Mouse (Mus musculus) 3T3-L1 (cell line): ENCODE measurements at regions not wholly inside any gene's neighbourhood (a gene's known extent, or its start where the extent isn't known, plus 50 kb on each side); places are given as distances from the start of the nearest gene placed in this dataset.
A peak's percentile ranks its signal among the peaks of the same experiment; 100 is the strongest.
"Not testable (repeated sequence)": the region's sequence is repeated elsewhere in the genome, so short reads cannot be mapped to it uniquely, and the experiment has no call there.

Experiments used
- DNase-seq: peaks from one replicate; pipeline ENCODE4 v3.0.0-alpha.2; 2015; ENCODE audit warnings: low read depth, low spot score

DNA sequence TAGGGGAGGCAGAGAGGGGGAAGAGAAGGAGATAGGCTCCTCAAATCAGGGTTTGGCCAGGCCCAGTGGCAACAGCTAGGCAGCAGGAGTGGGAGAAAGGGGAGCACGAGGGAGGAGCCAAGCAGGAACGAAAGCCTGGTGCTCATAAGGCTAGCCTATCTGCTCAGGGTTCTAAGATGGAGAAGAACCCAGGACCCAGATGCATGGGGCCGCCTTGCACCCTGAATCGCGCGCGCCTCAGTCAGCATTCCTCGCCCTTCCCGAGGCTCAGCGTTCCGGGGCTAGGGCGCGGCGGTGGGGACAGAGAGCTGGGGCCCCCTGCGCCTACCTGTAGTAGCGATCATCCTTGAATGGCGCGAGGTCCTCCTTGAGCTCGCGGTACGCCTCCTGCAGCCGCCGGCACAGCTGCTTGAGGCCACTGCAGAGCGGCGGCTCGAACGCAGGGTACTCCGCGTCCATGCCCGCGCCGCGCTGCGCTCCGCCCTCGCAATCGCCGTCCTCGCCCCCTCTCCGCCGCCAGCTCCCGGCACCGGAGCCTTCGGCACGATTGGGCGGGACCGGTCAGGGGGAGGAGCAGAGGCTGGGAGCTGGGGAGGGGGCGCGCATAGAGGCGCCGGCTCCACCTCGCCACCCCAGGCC lies 60.1 kb downstream of the Dynlt1b start:
- not testable (repeated sequence) for DNase-seq

DNA sequence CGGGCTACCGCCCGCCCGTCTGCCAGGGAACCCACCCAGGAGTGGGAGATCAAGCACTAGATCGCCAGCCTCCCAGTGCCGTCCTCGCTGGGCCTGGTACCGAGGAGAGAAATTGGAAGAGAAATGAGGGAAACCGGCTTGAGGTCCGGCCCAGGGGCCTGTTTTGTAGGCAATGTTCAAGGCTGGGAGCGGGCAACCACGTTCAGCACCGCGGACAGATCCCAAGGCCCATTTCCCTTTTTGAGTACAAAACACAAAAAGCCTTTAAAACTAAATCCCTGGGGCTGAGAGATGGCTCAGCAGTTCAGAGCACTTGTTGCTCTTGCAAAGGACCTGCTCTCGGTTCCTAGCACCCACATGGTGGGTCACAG lies 60.6 kb downstream of the Dynlt1b start:
- not testable (repeated sequence) for DNase-seq

DNA sequence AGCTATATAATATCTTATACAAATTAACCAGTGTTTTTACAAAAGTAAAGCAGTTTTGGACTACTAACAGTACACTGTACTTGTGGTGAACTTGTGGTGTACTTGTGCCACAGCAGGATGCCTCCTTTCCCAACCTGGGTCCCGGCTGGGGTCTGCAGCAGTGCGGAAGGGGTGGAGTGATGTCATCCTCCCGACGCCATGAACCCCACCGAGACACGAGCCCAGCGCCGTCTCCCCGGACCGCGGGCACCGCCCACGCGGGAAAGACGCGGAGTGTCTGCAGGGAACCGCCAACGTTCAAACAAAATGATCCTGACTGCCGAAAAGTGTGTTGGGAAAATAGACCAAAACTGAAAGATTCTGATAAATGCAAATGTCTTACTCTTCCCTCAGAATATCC lies 62.6 kb downstream of the Dynlt1b start:
- not testable (repeated sequence) for DNase-seq

- not testable (repeated sequence) for DNase-seq
Observed at GRCm38 (mm10) chr17:6492950-6493349, 63.0 kb downstream of the Dynlt1b start.

- not testable (repeated sequence) for DNase-seq
Observed at GRCm38 (mm10) chr17:6496491-6496890, 66.6 kb downstream of the Dynlt1b start.

DNA sequence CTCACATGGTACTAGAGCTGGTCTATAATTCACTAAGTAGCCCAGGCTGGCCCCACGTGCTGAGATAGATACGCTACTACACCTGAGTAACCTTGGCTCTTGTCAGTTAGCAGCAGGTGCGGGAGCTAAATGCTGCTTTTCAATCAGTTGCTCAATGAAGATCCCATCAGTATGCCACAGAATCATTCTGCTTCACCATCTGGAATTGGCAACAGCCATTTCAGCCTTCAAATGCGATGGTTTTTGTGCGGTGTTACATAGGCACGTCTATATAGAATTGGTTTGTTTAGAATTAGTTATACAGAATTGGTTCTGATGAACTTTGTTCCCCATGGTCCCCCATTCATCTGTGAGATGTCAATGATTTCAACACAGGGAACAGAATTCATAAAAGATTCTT lies 72.8 kb downstream of the Dynlt1b start:
- DNase-seq: not testable (repeated sequence)

DNA sequence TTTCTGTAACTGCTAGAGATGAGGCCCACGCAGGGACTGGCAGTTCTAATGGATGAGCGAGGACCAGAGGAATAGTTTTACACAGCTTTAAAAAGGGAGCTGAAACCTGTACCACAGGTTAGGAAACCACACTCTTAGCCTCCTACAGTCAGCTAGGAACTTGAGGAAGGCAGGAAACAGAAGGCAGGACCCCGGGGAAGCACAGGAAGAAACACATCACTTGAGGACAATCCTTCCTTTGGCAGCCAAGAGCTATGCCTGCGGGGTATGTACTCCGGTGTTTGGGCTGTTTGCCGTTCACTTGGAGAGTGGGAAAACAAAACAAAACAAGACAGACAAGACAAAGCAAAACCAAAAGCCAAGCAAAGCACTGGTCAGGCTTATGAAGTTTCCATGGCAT lies 76.0 kb downstream of the Dynlt1b start:
- not testable (repeated sequence) for DNase-seq

DNA sequence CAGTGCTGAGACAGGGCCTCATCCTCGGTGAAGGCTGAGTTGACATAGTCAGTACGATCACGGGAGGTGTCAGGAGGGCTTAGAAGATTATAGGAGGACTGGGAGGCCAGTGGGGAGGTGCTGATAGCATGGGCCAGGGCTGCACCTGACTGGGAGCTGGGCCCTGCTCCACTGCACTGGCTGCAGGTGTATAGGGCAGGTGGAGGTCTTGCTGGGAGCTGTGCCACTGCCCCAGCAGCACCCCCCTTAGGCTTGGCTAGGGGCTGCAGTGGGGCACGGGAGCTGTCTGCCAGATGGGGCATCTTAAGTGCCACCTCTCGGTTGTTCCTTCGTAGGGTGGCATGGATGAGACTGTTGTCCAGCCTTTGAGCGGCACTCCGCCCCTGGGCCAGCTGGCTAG lies 85.2 kb downstream of the Dynlt1b start:
- DNase-seq: not testable (repeated sequence)

GRCm38 (mm10) chr17:6519107-6519506 lies 82.4 kb upstream of the Dynlt1c start:
- not testable (repeated sequence) for DNase-seq

GRCm38 (mm10) chr17:6520001-6520400 lies 81.5 kb upstream of the Dynlt1c start:
- DNase-seq: peak; percentile 45

GRCm38 (mm10) chr17:6520751-6521150 lies 80.7 kb upstream of the Dynlt1c start:
- DNase-seq: peak; percentile 77

DNA sequence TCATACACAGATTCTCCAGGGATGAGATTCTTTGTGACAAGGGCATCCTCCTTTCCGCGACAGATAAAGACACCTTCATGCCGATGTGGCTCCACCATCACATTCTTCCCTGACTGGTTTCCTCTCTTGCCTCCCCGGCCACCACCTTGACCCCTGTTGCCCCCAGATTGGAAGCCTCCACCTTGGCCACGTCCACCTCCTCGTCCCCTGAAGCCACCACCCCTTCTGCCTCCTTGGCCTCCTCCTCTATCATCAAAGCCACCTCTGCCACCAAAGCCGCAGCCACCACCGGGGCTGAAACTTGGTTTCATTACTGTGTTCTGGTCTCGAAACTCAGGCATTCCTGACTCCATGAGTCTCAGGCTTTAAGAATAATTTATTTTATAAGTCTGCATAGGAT lies 79.3 kb upstream of the Dynlt1c start:
- not testable (repeated sequence) for DNase-seq

GRCm38 (mm10) chr17:6538723-6539122 lies 62.7 kb upstream of the Dynlt1c start:
- DNase-seq: not testable (repeated sequence)

- DNase-seq: not testable (repeated sequence)
Observed at GRCm38 (mm10) chr17:6547064-6547760, 54.3 kb upstream of the Dynlt1c start.

DNA sequence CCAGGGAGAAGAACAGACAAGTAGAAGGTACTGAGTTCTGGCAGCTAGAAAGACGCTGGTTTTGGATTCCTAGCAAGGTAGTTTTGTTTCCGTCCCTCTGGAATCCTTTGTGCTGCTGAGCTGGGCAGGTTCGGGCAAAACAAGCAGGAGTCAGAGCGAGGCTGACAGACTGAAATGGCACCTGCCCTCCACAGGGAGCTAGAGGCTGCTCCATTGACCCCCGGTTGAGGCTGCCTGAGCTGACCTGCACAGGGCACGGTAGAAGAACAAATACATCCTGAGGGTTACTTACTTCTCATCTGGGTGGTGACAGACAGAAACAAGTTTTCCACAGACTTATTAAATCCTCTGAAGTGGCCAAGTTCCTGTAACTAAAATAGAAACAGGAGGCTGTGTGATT lies 53.5 kb upstream of the Dynlt1c start:
- DNase-seq: not testable (repeated sequence)
